Mouse (Mus musculus) forebrain, embryonic 10.5 days (tissue): ENCODE results near the gene Lrrc73. TPM values are rescaled to one million over a fixed set of nuclear protein-coding genes. Genes with fewer than 3 reads are reported as not detected.

Experiments used
- DNase-seq: peaks from one replicate; pipeline ENCODE4 v3.0.0-alpha.2; 2017; ENCODE audit warnings: low spot score; ENCODE audit errors: extremely low spot score
- H3K27ac ChIP-seq: fragments of 300-500 bp; sonication (generic); 2 replicates; pipeline ENCODE4 v1.5.1; 2016; ENCODE audit warnings: mild to moderate bottlenecking
- H3K27me3 ChIP-seq: fragments of 300-500 bp; sonication (generic); 2 replicates; pipeline ENCODE4 v1.6.1; 2016; ENCODE audit warnings: mild to moderate bottlenecking; ENCODE audit not compliant: poor library complexity, severe bottlenecking
- H3K36me3 ChIP-seq: fragments of 300-500 bp; sonication (generic); replicated peaks from 2 replicates; pipeline ENCODE4 v1.6.1; 2016; ENCODE audit warnings: mild to moderate bottlenecking, moderate library complexity
- H3K4me1 ChIP-seq: fragments of 300-500 bp; sonication (generic); 2 replicates; pipeline ENCODE4 v1.6.1; 2016
- H3K4me3 ChIP-seq: fragments of 300-500 bp; sonication (generic); 2 replicates; pipeline ENCODE4 v1.5.1; 2016; ENCODE audit warnings: mild to moderate bottlenecking, moderate library complexity
- H3K9me3 ChIP-seq: fragments of 300-500 bp; sonication (generic); 2 replicates; pipeline ENCODE4 v1.6.1; 2016; ENCODE audit warnings: mild to moderate bottlenecking, moderate library complexity
- whole genome bisulfite sequencing: fragments of 180-500 bp; shearing (Covaris S2); methylation state at CpG from one replicate; pipeline ENCODE4 v1.1.7; 2016; 5-methylcytosine and 5-hydroxymethylcytosine counted together
- polyA plus RNA-seq: library from polyadenylated mRNA; unstranded; fragments of >200 nt; fragmentation: Nextera tagmentation; extraction: Ambion mirVana; gene quantifications from 2 replicates; pipeline ENCODE4 v1.2.1, GENCODE M21; 2016

Lrrc73 gene
- polyA plus RNA-seq, result 0.81 and 1.0 TPM in 2 replicates

GRCm38 (mm10) chr17:46253452-46254084, at the start of gene Lrrc73:
TSS of gene Lrrc73 (plus strand) at chr17:46253531.
- H3K36me3 ChIP-seq, result peaks cover 61% of the 10 kb centered on the region
- H3K27ac ChIP-seq, result peak within 1 kb of the TSS; percentile 67
- peak; percentile 91 for DNase-seq
- peaks cover 33% of the 10 kb centered on the region for H3K27me3 ChIP-seq
- no peaks in the 10 kb centered on the region for H3K9me3 ChIP-seq
- H3K4me3 ChIP-seq, result peak within 1 kb of the TSS; percentile 78
- 2% methylated on average over 48 of the region's 48 CpGs for WGBS
- peaks cover 36% of the 10 kb centered on the region for H3K4me1 ChIP-seq

DNA sequence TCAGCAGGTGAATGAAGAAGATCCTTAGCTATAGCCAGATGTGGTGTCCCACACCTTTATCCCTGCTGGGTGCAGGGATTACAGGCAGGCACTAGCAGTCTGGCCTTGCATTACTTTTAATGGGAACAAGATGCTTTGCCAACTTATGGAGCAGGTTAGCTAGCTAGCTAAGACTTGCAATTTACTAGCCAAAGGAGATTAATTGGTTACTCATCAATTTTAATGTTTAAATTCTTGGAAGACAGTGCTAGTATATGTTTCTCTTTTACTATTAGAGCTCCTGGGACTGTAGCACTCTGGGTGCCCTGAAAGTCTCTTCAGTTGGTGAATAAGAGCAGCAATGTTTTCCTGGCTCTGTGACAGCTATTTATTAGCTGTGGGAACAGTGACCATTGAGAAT, 46.7 kb upstream of the Lrrc73 start:
- Histone ChIP-seq H3K4me1 (peaks cover 18% of the 10 kb centered on the region), H3K4me3 (no peak overlapping the region), H3K27me3 (no peaks in the 10 kb centered on the region), H3K27ac (no peak overlapping the region), H3K36me3 (peaks cover 75% of the 10 kb centered on the region), H3K9me3 (no peaks in the 10 kb centered on the region)
- no peak for DNase-seq

DNA sequence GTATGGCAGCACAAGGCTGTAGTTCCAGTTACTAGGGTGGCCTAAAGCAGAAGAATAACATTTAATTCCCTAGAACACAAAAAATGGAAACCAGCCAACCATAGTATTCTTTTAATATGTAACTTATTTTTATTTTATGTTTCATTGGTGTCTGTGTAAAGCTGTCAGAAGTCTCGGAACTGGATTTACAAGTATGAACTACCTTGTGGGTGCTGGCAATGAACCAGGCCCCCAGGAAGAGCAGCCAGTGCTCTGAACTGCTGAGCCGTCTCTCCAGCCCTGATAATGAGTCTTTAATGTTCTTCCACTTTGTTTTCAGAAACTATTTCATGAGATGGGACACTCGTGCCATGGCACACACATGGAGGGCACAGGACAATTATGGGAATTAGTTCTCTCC, 42.8 kb upstream of the Lrrc73 start:
- Histone ChIP-seq H3K36me3 (peaks cover 100% of the 10 kb centered on the region), H3K4me3 (no peak overlapping the region), H3K9me3 (no peaks in the 10 kb centered on the region), H3K27me3 (no peaks in the 10 kb centered on the region), H3K4me1 (no peaks in the 10 kb centered on the region), H3K27ac (no peak overlapping the region)
- 95% methylated on average over 3 of the region's 3 CpGs for WGBS
- DNase-seq, result no peak

DNA sequence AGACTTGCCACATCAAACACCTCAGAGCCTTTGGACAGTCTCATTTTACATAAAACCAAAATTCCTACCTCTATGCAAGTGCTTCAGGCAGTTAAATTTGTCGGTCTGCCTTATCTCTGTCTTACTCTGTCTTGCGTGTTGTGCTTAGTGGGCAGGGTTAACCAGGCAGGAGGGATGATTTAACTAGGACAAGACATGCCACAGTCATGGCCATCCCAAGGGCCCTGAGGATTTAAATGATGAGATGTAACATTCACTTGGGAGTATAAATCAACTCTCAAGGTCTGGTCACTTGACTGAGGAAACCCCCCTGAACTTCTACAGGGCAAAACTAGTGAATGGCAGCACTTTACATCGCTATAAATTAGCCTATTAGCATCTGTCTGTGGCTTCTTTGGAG, 31.7 kb upstream of the Lrrc73 start:
- Histone ChIP-seq H3K9me3 (no peaks in the 10 kb centered on the region), H3K27me3 (no peaks in the 10 kb centered on the region), H3K4me3 (no peak overlapping the region), H3K27ac (no peak overlapping the region), H3K36me3 (peaks cover 100% of the 10 kb centered on the region), H3K4me1 (no peaks in the 10 kb centered on the region)
- DNase-seq, result no peak
- WGBS, result 93% methylated on average over 3 of the region's 3 CpGs

DNA sequence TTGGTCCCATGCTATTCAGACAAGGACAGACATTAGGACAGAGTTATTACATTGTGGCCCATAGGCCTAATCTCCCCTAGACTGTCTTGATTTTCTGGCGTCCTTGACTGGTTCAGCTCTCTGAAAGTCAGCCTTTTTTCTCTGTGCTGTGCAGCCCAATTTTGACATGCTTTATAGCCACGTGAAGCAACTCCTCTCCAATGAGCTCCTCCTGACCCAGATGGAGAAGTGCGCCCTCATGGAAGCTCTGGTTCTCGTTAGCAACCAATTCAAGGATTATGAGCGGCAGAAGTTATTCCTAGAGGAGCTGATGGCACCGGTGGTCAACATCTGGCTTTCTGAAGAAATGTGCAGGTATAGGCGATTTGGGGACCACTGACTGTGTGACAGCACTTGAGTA, 25.8 kb upstream of the Lrrc73 start:
- Histone ChIP-seq H3K27me3 (no peaks in the 10 kb centered on the region), H3K4me3 (no peak overlapping the region), H3K4me1 (no peaks in the 10 kb centered on the region), H3K27ac (no peak overlapping the region), H3K9me3 (no peaks in the 10 kb centered on the region), H3K36me3 (peaks cover 100% of the 10 kb centered on the region)
- no peak for DNase-seq
- 83% methylated on average over 7 of the region's 7 CpGs for WGBS

DNA sequence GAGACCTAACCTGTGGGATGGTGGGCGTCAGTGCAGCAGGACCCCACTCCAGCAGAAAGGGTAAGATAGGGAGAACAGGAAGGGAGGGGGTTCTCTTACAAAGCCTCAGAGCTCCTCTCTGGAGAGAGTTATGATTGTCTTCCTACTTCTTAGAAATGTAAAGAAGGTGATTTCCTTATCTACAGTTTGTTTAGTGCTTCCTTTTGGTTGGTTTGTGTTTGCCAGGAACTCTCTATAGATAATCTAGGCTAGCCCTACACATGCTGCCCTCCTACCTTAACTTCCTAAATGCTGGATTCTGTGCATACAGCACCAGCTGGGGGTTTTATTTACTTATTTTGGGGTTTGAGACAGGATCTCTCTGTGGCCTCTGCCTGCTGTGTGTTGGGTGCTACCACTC, 17.3 kb upstream of the Lrrc73 start:
- Histone ChIP-seq H3K36me3 (peaks cover 100% of the 10 kb centered on the region), H3K27me3 (no peaks in the 10 kb centered on the region), H3K4me3 (no peak overlapping the region), H3K9me3 (no peaks in the 10 kb centered on the region), H3K4me1 (no peaks in the 10 kb centered on the region), H3K27ac (no peak overlapping the region)
- DNase-seq, result no peak
- 89% methylated on average over 1 of the region's 1 CpGs for WGBS

DNA sequence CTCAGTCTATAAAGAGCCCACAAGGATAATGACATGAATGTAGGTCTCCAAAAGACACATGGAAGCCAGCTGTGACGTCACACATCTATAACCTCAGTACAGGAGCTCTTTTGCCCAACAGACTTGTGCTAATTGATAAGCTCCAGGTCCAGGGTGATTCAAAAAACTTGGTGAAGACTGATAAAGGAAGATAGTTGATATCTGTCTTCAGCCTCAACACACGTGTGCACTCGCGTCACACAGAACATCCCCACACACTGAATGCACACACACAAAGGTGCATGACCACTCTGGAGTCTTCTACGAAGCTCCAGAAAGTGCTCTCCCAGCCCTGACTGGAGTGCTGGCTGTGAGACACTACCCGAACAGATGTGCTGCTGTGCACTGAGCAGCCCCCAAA, 16.3 kb upstream of the Lrrc73 start:
- no peak for DNase-seq
- Histone ChIP-seq H3K27ac (no peak overlapping the region), H3K36me3 (peaks cover 100% of the 10 kb centered on the region), H3K4me3 (no peak overlapping the region), H3K9me3 (no peaks in the 10 kb centered on the region), H3K4me1 (no peaks in the 10 kb centered on the region), H3K27me3 (no peaks in the 10 kb centered on the region)
- 93% methylated on average over 6 of the region's 6 CpGs for WGBS

GRCm38 (mm10) chr17:46237480-46237879, 15.9 kb upstream of the Lrrc73 start:
- no peak overlapping the region for H3K27ac ChIP-seq
- H3K36me3 ChIP-seq, result peaks cover 100% of the 10 kb centered on the region
- DNase-seq, result no peak
- H3K4me1 ChIP-seq, result no peaks in the 10 kb centered on the region
- no peaks in the 10 kb centered on the region for H3K27me3 ChIP-seq
- no peak overlapping the region for H3K4me3 ChIP-seq
- 86% methylated on average over 5 of the region's 5 CpGs for WGBS
- H3K9me3 ChIP-seq, result no peaks in the 10 kb centered on the region

GRCm38 (mm10) chr17:46239516-46240114, 13.7 kb upstream of the Lrrc73 start:
- Histone ChIP-seq H3K4me1 (no peaks in the 10 kb centered on the region), H3K4me3 (no peak overlapping the region), H3K36me3 (peaks cover 100% of the 10 kb centered on the region), H3K27ac (no peak overlapping the region), H3K9me3 (no peaks in the 10 kb centered on the region), H3K27me3 (no peaks in the 10 kb centered on the region)
- 93% methylated on average over 15 of the region's 15 CpGs for WGBS
- DNase-seq, result no peak

- Histone ChIP-seq H3K4me1 (peaks cover 4% of the 10 kb centered on the region), H3K27ac (no peak overlapping the region), H3K9me3 (no peaks in the 10 kb centered on the region), H3K27me3 (no peaks in the 10 kb centered on the region), H3K36me3 (peaks cover 100% of the 10 kb centered on the region), H3K4me3 (no peak overlapping the region)
- WGBS, result 90% methylated on average over 11 of the region's 11 CpGs
- DNase-seq, result no peak
Measured at GRCm38 (mm10) chr17:46241471-46241870, 11.9 kb upstream of the Lrrc73 start.

DNA sequence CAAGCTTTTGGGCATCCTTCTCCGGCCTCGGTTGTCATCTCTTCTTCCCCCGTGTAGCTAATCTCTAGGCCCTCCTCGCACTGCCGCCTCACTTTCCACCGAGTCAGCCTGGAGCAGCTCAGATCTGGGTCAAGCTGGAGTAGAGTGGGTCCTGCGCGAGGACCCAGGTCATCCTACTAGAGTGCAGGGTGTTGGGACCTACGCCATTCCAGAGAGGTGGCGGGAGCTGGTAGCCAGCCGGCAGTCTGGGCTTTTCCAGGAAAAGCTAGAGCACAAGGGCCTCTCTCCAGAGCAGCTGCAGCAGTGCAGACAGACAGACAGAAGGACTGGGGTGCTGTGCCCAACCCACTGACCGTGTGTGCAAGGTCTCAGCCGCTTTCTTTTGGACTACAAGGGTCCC, 11.1 kb upstream of the Lrrc73 start:
- Histone ChIP-seq H3K27me3 (no peaks in the 10 kb centered on the region), H3K9me3 (no peaks in the 10 kb centered on the region), H3K27ac (no peak overlapping the region), H3K36me3 (peaks cover 97% of the 10 kb centered on the region), H3K4me1 (peaks cover 11% of the 10 kb centered on the region), H3K4me3 (no peak overlapping the region)
- WGBS, result 89% methylated on average over 13 of the region's 13 CpGs
- no peak for DNase-seq

- Histone ChIP-seq H3K36me3 (peaks cover 89% of the 10 kb centered on the region), H3K27me3 (no peaks in the 10 kb centered on the region), H3K9me3 (no peaks in the 10 kb centered on the region), H3K4me3 (no peak overlapping the region), H3K27ac (no peak overlapping the region), H3K4me1 (peaks cover 11% of the 10 kb centered on the region)
- no peak for DNase-seq
- 92% methylated on average over 4 of the region's 4 CpGs for WGBS
Measured at GRCm38 (mm10) chr17:46242993-46243392, 10.3 kb upstream of the Lrrc73 start.

DNA sequence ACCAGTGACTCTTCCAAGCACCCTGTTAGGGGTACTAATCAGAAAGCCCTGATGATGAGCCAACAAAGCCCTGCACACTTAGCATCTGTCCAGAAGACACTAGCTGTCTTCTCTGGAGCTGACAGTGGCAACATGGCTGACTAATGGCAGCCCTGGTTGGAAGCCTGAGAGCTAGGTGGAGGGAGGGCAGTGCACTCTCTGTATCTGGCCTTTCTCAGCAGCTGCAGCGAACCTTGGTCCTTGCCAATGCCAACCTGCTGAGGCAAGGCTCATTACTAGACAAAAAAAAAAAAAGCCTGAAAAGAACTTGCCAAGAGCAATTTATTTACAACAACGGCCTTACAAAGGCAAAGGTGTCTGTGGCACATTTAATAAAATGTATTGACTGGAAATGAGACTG, 9.7 kb upstream of the Lrrc73 start:
- H3K27me3 ChIP-seq, result no peaks in the 10 kb centered on the region
- no peaks in the 10 kb centered on the region for H3K9me3 ChIP-seq
- H3K4me3 ChIP-seq, result no peak overlapping the region
- WGBS, result 77% methylated on average over 2 of the region's 2 CpGs
- H3K27ac ChIP-seq, result no peak overlapping the region
- H3K36me3 ChIP-seq, result peaks cover 83% of the 10 kb centered on the region
- no peak for DNase-seq
- H3K4me1 ChIP-seq, result peaks cover 15% of the 10 kb centered on the region
